Mouse (Mus musculus) C2C12 (cell line): ENCODE measurements around the gene Oas1a.
"Not testable (repeated sequence)": the region's sequence is repeated elsewhere in the genome, so short reads cannot be mapped to it uniquely, and the experiment has no call there.

Experiments
- CTCF ChIP-seq: IDR thresholded peaks from one replicate; pipeline ENCODE4 v1.5.1; 2011; ENCODE audit not compliant: control insufficient read depth, insufficient read depth, insufficient read length
- FOSL1 ChIP-seq: IDR thresholded peaks from one replicate; pipeline ENCODE4 v1.8.0; 2011; ENCODE audit warnings: mild to moderate bottlenecking, low read length; ENCODE audit not compliant: poor library complexity, insufficient read depth, severe bottlenecking
- MAX ChIP-seq: IDR thresholded peaks from one replicate; pipeline ENCODE4 v1.6.1; 2011; ENCODE audit warnings: mild to moderate bottlenecking, control low read depth
- MYOG ChIP-seq: IDR thresholded peaks from one replicate; pipeline ENCODE4 v1.6.1; 2011; ENCODE audit not compliant: control insufficient read depth, insufficient read length; ENCODE audit errors: extremely low read depth
- USF1 ChIP-seq: IDR thresholded peaks from one replicate; pipeline ENCODE4 v1.6.1; 2011; ENCODE audit warnings: low read depth, mild to moderate bottlenecking, control low read depth, moderate library complexity

- TF ChIP-seq CTCF, USF1, MAX, FOSL1, MYOG: not testable (repeated sequence)
Measured at GRCm38 (mm10) chr5:120894692-120895091, 12.6 kb downstream of the Oas1a start.
